In the genomic region with DNA sequence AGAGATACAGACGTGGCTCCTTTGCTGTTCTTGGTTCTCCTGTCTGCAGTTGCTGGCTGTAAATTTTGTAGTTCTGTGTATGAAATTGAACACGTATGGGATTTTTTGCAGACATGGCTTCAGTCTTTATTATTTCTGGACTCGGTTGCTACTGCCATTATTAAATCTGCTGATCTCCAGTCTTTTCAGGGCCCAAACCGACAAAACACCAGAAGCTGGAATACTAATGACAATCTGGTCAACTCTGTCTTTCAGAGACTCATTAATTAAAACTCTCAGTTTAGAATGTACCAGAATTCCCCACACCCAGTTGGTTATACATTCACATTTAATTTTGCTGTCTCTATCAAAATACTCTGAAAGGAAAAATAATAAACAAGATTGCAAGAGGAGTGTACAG, we compare ENCODE assay signal across 18 mouse cellular contexts.
"Had no signal": no experiment of that assay in that cellular context is flagged by ENCODE, and none has a peak within 500 bp of the region (broad histone marks: within the 10 kb centered on the region; RNA-seq: fewer than 3 reads in every experiment).

No protein-coding gene starts in this region.

- H3K4me3 ChIP-seq: midbrain, embryonic 10.5 days; midbrain, embryonic 12.5 days; myocyte; neural tube, embryonic 13.5 days; neural tube, embryonic 15.5 days had no signal

- H3K9me3 ChIP-seq: midbrain, embryonic 10.5 days; midbrain, embryonic 12.5 days; neural tube, embryonic 13.5 days; neural tube, embryonic 15.5 days had no signal

- DNase-seq: lung, embryonic 14.5 days; lung, postnatal 10 days; lung, postnatal 4 days; midbrain, embryonic 14.5 days; retina, postnatal 1 day; right cerebral cortex, adult 18-20 months; right cerebral cortex, postnatal 25 days; right cerebral cortex, postnatal 4 days; spleen, adult 18-20 months; thymus, adult 18-20 months; thymus, postnatal 14 days; thymus, postnatal 36 days had no signal

- H3K4me1 ChIP-seq: midbrain, embryonic 10.5 days; midbrain, embryonic 12.5 days had no signal

- H3K4me2 ChIP-seq: lung, embryonic 14.5 days; midbrain, embryonic 12.5 days; neural tube, embryonic 13.5 days; neural tube, embryonic 15.5 days had no signal

- H3K27ac ChIP-seq: midbrain, embryonic 10.5 days; midbrain, embryonic 12.5 days; neural tube, embryonic 13.5 days; neural tube, embryonic 15.5 days had no signal

- H3K36me3 ChIP-seq: midbrain, embryonic 10.5 days; midbrain, embryonic 12.5 days; neural tube, embryonic 13.5 days; neural tube, embryonic 15.5 days had no signal

- H3K27me3 ChIP-seq: midbrain, embryonic 12.5 days; neural tube, embryonic 13.5 days; neural tube, embryonic 15.5 days had no signal

- H3K9ac ChIP-seq: lung, embryonic 14.5 days; midbrain, embryonic 12.5 days; neural tube, embryonic 13.5 days; neural tube, embryonic 15.5 days had no signal

- ATAC-seq: midbrain, embryonic 16.5 days had no signal
